Mouse (Mus musculus) thymus, postnatal 25 days (tissue): Measurements from ENCODE around the gene Rgs12.

Experiments used
- DNase-seq: peaks from one replicate; pipeline ENCODE4 v3.0.0; 2022

The Rgs12 gene

DNA sequence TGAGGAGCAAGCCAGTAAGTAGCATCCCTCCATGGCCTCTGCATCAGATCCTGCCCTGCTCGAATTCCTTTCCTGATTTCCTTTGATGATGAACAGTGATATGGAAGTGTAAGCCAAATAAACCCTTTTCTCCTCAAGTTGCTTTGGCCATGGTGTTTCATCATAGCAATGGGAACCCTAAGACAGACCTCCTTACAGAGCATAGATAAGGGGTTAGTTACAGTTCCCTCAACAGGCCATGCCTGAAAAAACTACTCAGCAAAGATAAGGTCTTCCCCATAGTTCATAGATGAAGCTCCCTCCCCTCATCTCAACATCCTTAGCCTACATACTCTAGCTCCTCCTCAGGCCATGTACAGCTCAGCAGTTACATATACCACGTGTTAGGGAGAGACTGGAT, 35.7 kb downstream of the Rgs12 start:
- no peak for DNase-seq

- peak; percentile 78 for DNase-seq
Measured at GRCm38 (mm10) chr5:34985867-34986266, 36.6 kb downstream of the Rgs12 start.

GRCm38 (mm10) chr5:34987396-34987795, 38.2 kb downstream of the Rgs12 start:
- no peak for DNase-seq

DNA sequence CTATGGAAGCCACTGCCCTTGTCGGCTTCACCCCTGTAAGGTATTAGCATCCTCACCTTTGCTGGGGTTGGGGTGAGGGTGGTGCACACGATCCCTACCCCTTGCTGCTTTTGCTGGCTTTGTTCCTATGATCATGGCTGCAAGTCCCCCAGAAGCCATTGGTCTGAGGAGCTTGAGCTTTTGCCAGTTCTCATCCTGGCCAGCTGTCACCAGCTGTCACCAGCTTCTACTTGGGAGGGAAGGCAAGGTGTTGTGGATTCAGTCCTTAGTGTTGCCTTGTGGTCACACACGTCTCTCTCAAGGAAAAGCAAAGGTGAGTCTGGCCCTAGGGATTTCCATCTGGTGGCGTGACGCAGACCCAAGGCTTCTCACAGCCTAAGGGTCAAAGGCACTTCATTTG, 39.4 kb downstream of the Rgs12 start:
- DNase-seq: no peak

DNA sequence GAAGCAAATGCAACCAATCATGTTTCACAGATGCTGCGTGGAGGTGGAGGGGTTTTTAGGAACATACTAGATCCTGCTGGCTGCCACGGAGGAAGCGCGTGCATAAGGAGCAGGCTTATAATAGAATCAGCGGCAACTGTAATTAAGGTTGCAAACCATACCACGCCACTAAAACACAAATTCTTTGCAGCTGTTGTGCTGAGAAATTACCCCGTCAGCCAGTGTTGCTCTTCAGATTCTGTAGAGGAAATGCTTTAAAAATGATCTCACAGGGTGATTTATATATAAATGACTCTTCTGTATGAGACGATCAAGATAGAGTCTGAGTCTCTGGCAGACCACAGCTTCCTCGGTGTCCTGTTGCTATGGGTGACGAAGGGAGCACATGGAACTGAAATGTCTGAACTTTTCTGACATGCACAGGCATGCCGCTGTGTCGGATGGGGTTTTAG, 40.1 kb downstream of the Rgs12 start:
- DNase-seq: no peak

- no peak for DNase-seq
Measured at GRCm38 (mm10) chr5:34998754-34999153, 49.5 kb downstream of the Rgs12 start.

- no peak for DNase-seq
Measured at GRCm38 (mm10) chr5:34999281-34999680, 50.0 kb downstream of the Rgs12 start.

GRCm38 (mm10) chr5:35000323-35000722, 51.1 kb downstream of the Rgs12 start:
- no peak for DNase-seq

- no peak for DNase-seq
Measured at GRCm38 (mm10) chr5:35001144-35001543, 51.9 kb downstream of the Rgs12 start.

- no peak for DNase-seq
Measured at GRCm38 (mm10) chr5:35003611-35004162, 54.4 kb downstream of the Rgs12 start.

DNA sequence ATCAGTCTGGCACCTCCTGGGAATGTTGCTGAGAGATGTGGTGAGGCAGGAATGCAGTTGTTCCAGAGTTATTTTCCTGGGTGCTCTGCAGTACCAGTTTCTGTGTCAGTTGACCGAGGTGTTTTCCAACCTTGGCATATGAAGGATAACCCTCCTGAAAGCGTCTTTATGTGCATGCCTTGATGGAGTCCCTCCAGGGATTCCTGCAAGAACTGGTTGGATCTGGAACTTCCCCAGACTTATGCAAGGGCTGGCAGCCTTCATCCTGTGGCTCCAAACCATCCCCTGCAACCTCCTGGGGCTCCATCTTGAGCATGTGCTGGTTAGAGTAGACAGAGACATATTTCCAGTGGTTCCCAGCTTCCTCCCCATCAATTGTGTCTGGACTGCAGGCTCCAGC, 55.5 kb downstream of the Rgs12 start:
- DNase-seq: no peak

- no peak for DNase-seq
Measured at GRCm38 (mm10) chr5:35005659-35006058, 56.4 kb downstream of the Rgs12 start.

DNA sequence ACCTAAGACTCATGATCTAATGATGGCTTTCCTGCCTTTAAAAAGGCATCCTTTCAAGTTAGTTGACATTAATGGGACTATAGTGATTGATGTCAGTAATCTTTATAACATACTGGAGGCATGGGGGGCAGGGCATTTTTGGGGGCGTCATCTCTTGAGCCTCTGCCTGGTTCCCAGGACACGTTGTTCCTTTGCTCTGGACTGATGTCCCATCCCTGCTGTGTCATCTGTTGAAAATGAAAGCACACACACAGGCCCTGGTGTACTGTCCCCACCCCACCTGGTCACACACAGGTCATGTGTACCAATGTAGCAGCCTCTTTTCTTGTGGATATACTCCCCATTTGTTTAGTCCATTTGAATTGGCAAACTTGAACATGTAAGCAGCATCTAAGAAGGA, 57.4 kb downstream of the Rgs12 start:
- DNase-seq: no peak

DNA sequence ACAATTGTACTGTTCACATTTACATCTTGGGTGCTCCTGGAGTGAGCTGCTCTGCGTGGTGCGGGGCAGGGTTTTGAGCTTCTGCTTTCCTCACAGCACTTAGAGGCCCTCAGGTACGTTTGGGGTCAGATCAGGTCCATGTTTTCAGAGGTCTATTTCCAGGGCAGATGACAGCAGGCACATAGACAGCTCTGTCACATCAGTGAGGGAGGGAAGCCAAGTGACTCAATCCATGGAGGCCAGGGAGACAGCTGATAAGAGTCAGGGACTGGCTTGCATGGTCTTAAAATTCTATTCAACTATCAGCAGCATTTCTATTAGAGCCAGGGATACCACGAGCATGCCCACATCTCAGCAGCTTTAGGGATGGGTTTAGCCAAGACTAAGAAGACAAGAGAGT, 59.9 kb downstream of the Rgs12 start:
- no peak for DNase-seq

GRCm38 (mm10) chr5:35010656-35011055, 61.4 kb downstream of the Rgs12 start:
- DNase-seq: no peak

DNA sequence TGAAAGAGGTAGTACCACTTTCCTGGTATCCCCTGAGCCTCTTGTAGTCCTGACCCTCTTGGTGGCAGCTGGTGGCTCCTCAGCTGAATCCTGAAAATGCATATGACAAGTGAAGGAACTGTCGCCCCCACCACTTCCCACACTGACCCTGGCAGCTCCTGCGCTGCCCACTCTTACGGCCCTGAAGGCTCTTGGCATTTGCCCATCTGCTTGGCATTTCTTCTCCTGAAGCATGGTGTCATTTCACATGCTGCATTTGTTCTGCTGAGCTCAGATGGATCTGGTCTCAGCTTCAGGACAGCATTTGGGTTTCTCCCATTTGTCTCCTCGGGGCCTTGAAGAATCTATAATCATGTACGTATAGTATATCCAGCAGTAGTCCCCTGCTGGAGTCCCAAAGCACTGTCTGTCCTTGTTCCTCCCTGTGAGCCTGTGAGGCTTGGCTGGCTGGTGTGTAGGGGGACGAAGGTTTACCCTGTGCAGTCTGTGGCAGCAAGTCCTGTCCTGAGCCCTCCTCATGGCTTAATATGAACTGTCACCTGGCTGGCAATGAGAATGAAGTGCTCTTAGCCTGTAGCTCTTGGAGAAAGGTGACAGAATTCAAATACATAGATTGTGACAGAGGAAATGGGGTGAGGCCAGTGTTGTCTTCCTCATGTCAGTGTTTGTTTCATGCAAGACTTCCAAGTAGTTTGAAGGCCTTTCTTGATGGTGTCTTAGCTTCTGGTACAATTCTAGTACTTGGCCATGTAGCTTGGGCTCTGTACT, 62.1 kb downstream of the Rgs12 start:
- no peak for DNase-seq

DNA sequence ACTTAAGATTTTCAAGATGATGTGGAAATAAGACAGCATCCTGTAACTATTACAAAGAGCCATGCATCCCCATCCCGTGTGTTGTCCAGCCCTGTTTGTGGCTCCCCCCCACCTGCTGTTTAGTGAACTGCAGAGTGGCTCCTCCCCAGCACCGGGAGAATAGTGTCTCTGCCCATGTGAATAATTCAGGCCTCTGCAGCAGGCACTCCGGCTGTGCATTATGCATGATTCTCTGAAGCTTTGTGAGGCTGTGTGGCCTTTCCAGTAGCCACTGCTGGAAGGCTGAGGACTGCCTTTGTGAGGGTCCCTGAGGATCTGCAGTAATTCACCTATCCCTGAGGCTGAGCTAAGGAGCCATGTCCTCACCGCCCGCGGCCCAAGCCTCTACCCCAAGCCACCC, 64.8 kb downstream of the Rgs12 start:
- no peak for DNase-seq

- no peak for DNase-seq
Measured at GRCm38 (mm10) chr5:35019673-35020300, 70.5 kb downstream of the Rgs12 start.

- DNase-seq: no peak
Measured at GRCm38 (mm10) chr5:35020410-35021241, 71.4 kb downstream of the Rgs12 start.

DNA sequence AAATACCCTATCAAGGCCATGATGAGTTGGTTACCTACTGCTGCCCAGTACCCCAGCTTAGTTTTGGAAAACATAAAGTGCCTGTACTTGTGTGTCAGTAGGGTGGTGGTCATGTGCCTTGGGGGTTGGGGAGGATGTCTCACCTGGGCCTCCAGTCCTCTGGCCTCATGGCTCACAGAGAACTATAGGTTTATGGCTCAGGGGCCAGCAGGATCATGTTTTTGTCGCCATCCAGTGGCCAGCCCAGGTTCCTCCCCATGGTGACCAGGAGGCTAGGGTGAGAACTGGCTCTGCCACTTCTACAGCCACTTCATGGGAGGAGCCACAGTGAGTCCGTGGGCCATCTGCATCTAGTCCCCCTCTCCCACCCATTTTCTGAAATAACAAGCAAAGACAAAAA, 75.7 kb downstream of the Rgs12 start:
- peak; percentile 45 for DNase-seq

DNA sequence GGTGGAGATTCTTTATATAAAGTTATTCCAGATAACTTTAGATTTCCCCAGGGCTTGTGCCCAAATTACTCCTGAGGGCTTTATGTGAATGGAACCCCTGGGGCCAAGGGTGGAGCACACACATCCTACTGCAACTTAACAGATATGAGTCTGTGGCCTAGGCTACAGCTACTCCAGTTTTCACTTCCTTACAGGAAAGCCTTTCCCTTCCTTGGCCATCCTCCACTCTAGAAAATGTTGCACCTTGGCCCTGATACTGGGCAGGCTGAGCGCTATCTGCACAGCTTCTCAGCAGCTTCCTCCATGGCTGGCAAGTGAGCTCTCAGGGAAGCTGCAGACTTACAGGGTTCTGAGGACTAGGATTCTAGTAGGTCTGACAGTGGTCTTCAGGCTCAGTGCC, 80.1 kb downstream of the Rgs12 start:
- no peak for DNase-seq

- no peak for DNase-seq
Measured at GRCm38 (mm10) chr5:35029755-35030154, 80.5 kb downstream of the Rgs12 start.

DNA sequence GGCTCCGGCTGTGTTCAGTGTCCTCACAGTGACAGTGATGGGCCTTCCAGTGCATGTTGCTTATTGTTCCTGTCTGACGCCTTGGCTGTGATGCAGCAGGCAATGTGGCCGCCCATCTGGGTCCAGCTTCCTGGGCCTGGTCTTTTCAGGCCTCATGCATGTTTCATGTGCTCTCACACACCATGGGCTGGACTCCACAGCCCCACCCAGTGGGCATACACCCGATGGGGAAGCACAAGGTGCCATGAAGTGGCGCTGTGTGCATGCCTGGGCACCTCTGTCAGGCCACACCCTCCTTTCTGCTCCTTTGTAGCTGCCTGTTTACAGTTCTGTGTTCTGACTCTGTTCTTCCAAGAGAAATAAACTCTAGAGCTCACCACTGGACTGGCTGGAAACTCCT, 83.8 kb downstream of the Rgs12 start:
- DNase-seq: peak; percentile 35
